Mouse (Mus musculus) thymus, adult 18-20 months (tissue): ENCODE results near the gene Serinc3.

Experiments used
- DNase-seq, 2 experiments: peaks; one replicate each; pipeline ENCODE4 v3.0.0; 2022; ENCODE audit warnings: mixed read lengths in 2 of 2

The Serinc3 gene

DNA sequence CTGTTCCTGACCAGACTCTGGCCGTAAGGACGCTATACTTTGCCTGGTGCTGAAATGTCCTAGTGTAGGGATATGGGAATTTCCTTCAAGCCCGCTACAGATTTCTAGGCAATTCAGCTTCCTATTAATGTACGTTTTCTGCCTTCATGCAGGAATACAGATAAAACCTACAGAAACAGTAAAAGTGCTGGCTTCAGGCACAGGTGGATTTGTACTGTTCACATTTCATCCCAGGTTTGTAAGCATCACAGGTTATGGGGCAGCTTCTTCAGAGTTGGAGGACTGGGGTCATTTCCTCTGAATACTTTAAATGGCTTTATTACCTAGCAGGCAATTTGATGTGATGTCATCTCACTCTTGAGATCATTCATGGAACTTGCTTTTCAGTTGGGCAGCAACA lies 27.1 kb downstream of the Serinc3 start:
- DNase-seq: no peak

DNA sequence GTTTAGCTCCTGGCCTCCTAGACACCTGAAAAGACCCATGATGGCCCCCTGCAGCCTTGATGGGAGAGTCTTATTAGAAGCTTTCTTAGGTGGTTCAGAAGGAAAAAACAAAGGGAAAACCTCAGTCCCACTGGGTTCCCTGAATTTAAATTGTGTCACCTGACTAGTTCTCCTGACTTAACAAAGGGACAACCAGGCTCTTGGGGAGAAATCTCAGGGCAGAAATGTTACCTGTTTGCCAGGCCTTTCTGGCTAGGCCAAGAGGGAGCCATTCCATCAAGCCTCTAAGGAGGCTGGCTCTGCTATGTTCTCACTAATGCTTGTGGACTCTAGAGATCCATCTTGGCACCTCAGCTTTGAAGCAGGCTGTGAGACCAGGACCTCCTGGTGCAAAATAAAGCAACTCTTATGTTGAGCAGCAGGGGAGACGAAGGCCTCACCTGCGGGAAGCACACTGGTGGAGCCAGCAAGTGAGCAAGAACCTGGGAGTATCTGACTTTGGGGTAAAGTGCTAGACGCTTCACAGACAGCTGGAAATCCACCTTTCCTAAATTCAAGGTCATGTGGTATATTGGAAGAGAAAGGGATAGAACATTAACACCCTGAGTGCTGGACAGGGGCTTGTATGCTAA lies 27.6 kb downstream of the Serinc3 start:
- no peak for DNase-seq

DNA sequence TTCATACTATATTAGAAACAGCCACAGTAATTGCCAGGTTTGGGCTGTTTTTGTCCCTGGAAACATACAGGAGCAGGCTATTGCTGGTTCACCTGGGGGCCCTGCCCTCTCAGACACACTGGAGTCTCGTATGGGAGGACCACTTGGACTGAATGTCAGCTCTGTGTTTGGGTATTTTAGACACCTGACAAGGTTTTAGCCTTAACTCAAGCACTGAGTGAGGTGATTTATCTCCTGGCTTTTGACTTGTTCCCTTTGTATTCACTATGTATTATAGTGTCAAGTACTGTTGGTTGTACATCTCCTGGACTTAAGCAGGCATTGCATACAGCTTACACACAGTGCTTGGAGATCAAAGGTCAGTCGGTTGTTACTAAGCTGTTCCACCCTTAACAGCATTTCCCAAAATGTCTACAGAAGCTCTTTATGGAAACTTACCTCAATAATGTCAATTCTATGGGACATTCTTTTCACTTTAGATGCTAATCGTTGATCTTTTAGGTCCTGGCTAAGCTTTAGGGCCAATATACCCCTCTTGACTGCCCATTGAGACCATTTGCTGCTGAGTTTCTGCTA lies 28.2 kb downstream of the Serinc3 start:
- no peak for DNase-seq

DNA sequence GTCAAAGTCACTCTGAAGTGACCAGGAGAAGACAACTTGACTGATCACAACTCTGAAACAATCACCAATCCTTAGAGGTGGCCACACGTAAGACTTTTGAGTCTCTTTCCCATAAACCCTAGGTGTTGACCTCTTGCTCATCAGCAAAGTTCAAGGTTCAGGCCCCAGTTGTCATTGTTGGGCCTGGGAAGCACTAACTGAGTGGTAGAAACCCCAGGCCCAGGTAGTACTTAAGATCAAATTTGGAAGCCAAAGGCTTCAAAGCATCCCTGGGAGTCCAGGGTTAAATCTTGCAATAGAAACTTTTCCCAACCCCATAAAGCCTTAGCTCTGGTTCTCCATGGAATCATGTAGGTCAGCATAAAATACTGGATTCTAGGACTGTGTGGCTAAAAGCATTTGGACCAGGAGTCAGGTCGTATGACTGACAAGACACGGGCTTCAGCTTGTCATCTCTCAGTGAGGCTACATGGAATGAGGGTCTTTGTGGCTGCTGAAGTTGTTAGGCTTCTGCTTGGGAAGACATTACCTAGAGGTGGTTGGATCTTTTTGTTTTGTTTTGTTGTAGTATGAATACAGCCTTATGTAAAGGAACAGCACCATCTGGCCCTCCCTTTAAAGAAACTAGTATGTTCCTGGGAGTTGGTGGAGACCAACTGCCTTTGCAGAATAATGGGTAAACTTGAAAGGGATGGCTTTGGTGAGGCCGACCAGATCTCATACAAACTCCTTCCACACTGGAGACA lies 28.9 kb downstream of the Serinc3 start:
- no peak for DNase-seq

DNA sequence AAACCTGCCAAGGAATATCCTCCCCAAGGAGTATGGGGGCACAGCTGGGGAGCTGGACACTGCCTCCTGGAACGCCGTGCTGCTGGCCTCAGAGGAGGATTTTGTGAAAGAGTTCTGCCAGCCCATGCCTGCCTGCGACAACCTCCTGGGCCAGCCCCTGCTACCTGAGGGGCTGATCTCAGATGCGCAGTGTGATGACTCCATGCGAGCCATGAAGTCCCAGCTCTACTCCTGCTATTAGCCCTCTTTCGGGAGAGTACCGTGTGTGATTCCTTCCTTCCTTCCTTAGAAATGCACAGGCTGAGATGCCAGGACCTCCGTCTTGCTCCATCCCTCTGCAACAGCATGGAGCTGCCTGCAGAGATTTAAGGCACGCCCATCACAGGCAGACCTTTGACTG lies 29.5 kb downstream of the Serinc3 start:
- no peak for DNase-seq

DNA sequence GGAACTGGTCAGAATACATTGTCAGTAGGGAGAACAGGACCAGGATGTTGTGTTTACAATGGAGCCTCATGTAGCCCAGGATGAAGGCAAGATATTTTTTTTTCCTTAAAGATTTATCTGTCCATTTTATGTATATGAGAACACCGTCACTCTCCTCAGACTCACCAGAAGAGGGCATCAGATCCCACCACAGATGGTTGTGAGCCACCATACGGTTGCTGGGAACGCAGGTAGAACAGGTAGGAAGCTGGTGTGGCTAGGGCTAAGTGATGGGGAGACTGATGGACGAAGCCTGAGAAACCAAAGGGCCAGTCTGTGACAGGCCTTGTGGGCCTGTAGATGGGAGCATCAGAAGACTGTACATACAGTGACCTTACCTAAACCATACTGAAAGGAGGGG lies 30.9 kb downstream of the Serinc3 start:
- no peak for DNase-seq

DNA sequence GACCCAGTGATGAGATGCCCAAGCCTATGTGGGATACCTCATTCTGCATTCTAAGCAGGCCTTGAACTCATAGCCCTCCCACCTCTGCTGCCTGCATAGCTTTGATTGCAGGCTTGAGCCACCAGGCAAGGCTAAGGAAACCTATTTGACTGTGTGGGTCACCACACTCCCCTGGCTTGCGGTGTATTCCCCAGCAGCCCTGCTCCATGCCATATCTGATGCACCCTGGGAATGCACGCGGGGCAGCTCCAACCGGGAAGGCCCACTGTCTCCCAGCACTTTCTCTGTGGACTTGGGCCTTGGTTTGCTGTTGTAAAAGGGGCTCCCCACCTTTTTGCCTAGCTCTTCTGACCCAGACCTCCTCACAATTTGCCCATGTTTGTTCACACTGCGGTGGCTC lies 31.7 kb downstream of the Serinc3 start:
- DNase-seq: no peak

DNA sequence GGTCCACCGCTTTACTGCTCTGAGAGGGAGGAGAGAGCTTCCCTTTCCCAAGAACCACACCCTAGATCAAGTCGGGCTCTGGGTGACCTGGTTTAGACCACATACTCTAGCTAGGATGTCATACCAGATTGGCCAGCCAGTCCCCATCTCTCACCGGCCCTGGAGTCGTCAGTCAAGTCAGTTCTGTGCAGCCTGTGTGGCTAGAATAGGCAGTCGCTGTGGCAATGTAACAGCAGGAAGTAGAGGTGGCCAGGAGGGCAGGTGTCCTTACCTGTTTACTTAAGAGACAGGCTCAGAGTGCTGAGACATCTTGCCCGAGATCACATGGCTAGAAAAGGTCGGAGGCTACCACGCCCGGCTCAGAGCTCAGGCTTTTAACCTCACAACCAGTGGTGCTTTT lies 33.8 kb downstream of the Serinc3 start:
- no peak for DNase-seq

DNA sequence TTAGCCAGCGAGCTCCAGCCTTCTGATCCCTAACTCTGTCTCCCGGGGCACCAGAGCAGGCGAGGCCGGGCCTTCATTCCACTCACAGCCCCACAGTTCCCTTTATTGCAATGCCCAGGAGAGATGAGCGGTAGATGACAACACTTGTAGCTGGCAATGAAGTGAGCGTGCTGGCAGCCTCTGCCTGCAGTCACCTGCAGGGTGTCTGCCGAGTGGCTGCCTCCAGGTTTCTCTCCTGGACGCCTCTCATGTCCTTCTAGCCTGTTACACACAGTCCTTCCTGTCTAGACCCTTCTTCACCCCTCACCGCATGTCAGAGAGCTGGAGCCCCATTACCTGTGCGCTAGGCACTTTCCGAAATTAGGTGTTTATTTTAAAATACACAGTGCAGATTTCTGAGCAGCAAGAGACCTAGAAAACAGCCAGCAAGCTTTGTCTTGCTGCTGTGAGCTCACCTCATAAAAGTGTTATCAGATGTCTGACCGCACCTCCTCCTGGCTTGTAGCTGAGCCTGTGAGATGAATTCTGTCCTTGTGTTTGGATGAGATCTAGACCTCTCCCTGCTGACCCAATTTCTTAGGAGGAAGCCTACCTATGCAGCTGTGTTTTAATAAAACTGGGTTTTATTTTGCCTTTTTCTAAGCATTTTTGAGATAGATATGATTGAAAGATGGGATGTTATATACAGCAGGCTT lies 35.5 kb downstream of the Serinc3 start:
- DNase-seq: no peak

DNA sequence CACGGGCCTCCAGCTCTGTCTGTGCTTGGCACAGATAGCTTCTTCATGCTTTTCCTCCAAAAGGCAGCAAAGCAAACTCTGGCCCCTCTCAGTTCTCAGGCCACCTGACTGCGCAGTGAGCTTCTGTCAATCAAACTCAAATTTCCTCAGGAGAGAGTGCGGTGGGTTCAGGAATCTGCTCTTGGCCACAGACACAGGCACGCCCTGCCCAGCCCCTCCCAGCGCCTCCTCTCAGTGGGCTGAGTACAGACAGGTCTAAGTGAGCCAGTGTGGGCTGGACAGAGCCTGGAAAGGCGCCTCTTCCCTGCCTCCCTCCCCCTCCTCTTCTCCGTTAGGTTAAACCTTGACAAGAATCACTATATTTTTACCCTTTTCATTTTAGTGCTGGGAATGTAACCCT lies 36.9 kb downstream of the Serinc3 start:
- DNase-seq: no peak

DNA sequence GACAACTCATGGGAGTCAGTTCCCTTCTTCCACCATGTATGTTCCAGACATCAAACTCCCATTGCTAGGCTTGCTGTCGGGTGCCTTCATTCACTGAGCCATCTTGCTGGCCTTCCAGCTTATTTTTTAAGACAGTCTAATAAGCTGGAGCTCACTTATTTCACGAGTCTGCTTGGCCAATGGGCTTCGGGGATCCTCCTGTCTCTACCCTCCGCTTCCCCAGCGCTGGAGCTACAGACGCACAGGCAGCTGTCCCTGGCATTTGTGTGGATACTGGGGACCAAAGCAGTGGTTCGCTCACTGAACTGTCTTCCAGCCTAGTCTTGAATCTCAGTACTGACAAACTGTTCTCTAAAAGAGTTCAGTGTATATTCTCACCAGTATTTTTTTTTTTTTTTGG lies 38.8 kb downstream of the Serinc3 start:
- no peak for DNase-seq

DNA sequence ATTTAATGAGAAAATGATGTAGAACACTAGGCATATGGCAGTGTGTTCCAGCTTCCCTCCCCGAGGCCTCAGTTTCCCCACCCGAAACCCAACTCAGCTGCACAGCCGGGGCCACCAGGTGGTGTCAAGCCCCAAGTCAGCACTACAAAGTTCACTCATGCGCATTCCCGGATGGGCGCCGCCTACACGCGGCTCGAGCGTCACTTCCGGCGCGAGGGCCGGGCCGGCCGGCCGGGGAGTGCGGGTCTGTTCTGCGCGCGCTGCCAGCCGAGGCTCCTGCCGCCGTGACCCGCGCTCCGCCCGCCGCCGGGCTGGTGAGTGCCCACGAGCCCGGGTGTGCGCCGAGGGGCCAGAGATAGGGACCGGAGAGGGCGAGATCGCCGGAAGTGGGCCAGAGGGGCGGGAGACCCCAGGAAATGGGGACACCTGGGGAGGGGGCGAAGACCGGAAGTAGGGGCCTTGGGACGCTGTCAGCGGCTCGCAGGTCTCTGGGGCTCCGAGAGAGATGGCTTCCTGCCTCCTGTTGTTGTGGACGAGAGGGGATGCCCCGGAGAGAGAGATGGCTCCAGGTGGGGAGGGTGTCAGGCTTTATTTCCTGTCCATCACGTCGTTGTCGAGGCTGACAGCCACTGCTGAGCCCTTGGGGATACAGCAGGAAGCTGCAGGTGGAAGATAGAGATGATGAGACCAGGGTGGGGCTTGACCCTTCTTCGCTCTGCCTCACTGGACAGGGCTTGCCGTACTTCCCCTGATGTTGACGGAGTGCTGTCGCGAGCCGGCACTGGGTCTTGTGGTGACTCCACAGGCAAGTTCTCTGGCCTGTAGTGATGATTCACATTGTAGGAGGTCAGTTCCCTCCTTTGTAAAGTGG lies 42.6 kb downstream of the Serinc3 start, which contains the start of gene Ttpal:
Gene Ttpal (plus strand): TSS at position 214 of the 871 bp plus-strand sequence.
- peak; percentile 77 to 85 for DNase-seq

DNA sequence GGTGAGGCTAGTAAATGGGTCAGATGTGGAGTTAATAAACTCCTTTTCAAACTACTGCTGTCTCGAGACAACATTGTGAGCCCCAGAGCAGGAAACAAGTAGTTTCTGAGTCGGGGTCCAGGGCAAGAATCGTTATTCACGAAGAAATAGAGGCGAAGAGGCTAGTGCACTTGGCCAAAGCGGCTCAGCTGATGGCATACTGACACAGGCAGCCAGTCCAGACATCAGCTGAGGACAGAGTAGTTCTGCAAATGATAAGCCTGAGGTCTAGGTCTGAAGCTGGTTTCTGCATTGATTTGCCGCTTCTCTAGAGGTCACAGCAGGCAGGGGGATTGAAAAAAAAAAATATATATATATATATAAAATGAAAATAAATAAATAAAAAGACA lies 43.2 kb downstream of the Serinc3 start:
- DNase-seq: no peak

DNA sequence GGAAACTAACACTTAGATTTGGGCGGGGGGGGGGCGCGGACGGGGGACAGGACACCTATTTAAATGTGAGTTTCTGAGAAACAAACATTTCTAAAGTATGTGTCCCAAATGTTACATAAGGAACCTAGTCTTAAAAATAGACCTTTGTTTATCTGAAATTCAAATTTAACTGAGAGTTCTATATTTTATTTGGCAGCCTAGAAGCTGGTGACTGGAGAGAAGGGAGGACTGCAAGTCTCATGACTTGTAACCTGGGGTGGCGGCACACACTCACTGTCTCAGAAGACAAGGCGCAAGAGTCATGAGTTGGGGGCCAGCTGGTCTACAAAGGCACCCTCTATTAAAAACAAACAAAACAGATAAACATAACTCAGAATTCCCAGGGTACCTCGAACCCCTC lies 43.9 kb downstream of the Serinc3 start:
- no peak for DNase-seq

DNA sequence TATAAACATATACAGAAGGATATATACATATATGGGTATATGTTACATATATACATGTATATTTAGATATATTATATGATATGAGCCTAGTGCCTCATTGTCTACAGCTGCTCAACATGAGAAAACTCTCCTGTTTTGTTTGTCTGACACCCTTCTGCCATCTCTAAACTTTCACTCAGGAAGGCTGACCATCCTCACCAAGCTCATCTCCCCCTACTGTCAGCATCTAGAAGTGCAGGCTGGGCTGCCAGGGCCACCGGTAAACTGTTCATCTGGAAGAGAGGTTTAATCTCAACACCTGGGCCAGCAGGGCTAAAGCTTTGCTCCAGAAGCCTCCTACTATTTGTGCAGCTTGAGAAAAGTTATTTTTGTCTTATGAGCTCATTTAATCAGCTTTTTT lies 45.7 kb downstream of the Serinc3 start:
- DNase-seq: peak in 1 of 2 experiments; percentile 34

DNA sequence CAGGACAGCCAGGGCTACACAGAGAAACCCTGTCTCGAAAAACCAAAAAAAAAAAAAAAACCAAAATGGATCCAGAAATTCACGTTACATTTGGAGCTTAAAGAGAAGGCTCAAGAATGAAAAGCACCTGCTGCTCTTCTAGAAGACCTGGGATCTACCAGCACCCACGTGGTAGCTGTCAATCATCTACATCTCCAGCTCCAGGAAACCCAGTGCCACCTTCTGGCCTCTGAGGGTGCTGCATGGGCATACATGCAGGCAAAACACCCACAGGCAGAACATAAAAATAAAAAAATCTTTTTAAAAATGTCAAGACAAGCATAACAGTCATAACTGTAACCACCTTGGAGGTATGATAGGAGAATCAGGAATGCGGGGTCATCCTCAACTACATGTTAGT lies 47.3 kb downstream of the Serinc3 start:
- peak; percentile 42 to 52 for DNase-seq

DNA sequence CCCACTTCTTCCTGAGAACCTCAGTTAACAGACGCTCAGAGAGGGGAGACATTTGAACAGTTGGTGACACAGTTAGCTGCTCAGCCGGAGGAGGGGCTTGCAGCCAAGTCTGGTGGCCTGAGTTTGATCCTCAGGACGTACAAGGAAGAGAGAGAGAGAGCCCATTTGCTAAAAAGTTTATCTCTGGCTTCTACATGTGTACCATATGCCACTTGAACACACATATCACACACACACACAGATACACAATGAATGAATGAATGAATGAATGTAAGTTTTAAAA lies 48.1 kb downstream of the Serinc3 start:
- DNase-seq: no peak

DNA sequence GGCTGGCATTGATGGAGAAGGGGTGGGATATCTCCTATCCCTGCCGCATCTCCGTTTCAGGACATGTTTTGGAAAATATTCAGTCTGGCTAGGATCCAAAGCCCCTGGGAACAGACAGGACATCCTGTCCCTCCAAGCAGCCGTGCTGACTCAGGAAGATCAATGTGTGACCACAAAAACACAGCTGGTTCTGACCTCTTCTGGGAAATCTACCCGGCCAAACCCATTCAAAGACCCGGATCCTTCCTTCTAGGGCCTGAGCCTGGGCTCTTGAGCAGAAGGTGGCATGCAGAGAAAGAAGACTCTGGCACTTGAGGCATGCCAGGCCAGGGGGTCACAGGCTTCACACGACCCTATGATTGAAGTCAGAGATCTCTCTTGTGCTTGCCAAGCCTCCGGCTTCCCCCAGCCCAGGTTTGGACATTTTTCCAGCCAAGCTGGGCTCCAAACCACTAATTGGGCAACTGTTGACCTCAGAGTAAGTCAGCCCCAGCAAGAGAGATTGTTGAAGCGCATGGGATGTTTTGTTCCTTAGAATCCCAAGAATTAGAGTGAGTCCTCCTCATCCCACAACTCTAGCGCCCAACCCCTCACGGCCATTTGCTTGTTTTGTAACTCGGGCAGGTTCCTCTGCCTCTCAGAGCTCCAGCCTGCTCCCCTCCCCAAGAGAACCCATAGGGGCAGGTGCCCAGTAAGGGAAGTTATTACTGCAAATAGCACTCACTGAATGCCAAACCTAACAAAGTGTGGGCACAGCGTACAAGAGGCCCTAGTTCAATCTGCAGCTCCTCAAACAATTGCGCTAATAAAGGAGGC lies 48.7 kb downstream of the Serinc3 start:
- DNase-seq: no peak

DNA sequence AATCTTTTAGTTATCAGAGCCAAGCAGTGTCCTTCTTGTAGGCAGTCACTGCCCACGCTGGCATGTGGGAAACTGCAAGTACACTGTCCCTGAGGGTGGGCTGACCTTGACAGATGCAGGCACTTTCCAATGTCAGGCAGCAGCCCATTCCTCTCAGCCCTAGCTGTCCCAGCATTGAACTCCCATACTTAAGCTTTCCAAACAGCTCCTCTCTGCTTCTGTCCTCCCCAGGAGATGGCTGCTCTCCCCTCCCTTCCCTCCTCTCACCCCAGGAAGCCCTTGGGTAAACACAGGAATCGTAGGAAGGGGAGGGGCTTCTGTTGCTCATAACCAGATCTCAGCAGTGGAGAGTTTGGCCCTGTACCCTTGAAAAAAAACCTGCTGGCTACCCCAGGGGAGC lies 49.8 kb downstream of the Serinc3 start:
- no peak for DNase-seq

DNA sequence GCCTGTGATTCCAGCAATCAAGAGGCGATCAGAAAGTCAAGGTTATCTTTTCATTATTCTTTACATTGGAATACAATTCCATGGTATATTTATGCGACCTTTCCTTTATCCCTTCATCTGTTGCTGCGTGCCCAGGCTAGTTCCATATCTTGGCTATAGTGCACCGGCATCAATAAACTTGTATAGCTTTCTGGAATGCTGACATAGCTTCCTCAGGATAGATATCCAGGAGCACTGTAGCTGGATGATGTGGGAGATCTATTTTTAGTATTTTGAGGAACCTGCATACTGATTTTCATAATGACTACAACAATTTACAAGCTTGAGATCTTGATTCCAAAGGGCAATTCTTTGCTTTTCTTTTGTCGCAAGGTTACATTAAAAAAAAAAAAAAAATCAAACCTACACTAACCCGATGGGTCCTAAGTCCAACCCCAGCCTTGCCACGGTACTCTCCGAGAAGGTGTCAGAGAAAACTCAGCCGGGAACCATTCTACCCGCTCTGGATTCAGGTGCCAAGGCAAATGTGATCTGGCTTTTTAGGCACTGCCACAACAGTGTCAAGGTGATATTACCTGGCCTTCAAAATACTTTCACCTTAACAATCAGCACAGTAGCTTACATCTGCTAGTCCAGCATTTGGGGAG lies 51.2 kb downstream of the Serinc3 start:
- no peak for DNase-seq

DNA sequence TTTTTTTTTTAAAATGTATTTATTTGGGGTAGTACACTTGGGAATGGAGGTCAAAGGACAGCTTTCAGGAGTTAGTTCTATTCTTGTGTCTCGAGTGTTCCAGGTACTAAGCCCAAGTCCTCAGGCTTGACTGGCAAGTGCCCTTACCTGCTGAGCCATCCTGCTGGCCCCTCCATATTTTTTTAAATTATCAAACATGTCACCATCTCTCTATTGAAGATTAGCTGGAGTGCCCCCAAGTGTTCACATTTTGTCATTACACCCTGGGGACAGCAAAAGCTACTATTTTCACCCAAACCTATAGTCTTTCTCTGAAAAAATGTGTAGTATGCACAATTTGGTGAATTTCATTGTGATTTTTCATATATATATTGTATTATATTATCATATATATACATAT lies 52.8 kb downstream of the Serinc3 start:
- DNase-seq: no peak

DNA sequence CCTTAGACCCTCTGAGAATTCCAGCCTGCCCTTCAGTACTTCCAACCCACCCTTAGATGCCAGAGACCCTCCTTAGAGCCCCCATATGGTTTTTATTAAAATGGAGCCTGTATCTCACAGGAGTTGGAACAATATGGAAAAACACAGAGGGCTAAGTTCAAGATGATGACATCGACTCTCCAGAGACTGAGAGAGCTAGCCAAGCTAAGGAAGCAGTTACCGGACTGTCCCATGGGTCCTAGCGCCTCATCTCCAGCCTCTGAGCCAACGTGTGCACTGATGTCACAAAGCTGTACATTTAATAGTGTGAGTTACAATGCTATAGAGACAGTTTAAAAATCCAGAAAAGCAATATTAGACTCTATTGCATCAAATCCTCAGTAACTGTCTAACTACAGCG lies 53.9 kb downstream of the Serinc3 start:
- DNase-seq: no peak
